Mouse (Mus musculus) embryonic facial prominence, embryonic 11.5 days (tissue): ENCODE results near the gene Prss12. TPM values are rescaled to one million over a fixed set of nuclear protein-coding genes. Genes with fewer than 3 reads are reported as not detected.

Source experiments
- ATAC-seq: fragments of 200-750 bp; cut with Nextera tagmentation; replicated peaks from 2 replicates; pipeline ENCODE4 v1.8.0; 2017; ENCODE audit warnings: low read depth; ENCODE audit not compliant: insufficient number of reproducible peaks, low FRiP score, low TSS enrichment
- DNase-seq: peaks from one replicate; pipeline ENCODE4 v3.0.0-alpha.2; 2015; ENCODE audit warnings: low spot score
- H3K27ac ChIP-seq: fragments of 300-500 bp; sonication (generic); replicated peaks from 2 replicates; pipeline ENCODE4 v1.5.1; 2014; ENCODE audit warnings: mild to moderate bottlenecking, low read depth, low read length, control low read depth
- H3K27me3 ChIP-seq: fragments of 300-500 bp; sonication (generic); 2 replicates; pipeline ENCODE4 v1.6.1; 2014; ENCODE audit warnings: mild to moderate bottlenecking, low read length, moderate library complexity, mixed read lengths; ENCODE audit not compliant: control insufficient read depth, insufficient read depth
- H3K36me3 ChIP-seq: fragments of 300-500 bp; sonication (generic); replicated peaks from 2 replicates; pipeline ENCODE4 v1.6.1; 2014; ENCODE audit warnings: low read depth, mild to moderate bottlenecking, low read length, moderate library complexity, mixed read lengths; ENCODE audit not compliant: control insufficient read depth, insufficient read depth
- H3K4me1 ChIP-seq: fragments of 300-500 bp; sonication (generic); 2 replicates; pipeline ENCODE4 v1.6.1; 2014; ENCODE audit warnings: low read length, mixed read lengths; ENCODE audit not compliant: control insufficient read depth, insufficient read depth
- H3K4me2 ChIP-seq: fragments of 300-500 bp; sonication (generic); 2 replicates; pipeline ENCODE4 v1.6.1; 2014; ENCODE audit warnings: low read depth, mild to moderate bottlenecking, control low read depth, low read length, moderate library complexity
- H3K4me3 ChIP-seq: fragments of 300-500 bp; sonication (generic); 2 replicates; pipeline ENCODE4 v1.5.1; 2014; ENCODE audit warnings: low read depth, low read length, control low read depth
- H3K9ac ChIP-seq: fragments of 300-500 bp; sonication (generic); replicated peaks from 2 replicates; pipeline ENCODE4 v1.6.1; 2014; ENCODE audit warnings: mild to moderate bottlenecking, control low read depth, low read length
- H3K9me3 ChIP-seq: fragments of 300-500 bp; sonication (generic); replicated peaks from 2 replicates; pipeline ENCODE4 v1.6.1; 2016; ENCODE audit warnings: mild to moderate bottlenecking, low read length, inconsistent platforms, mixed read lengths; ENCODE audit not compliant: control insufficient read depth
- WGBS: fragments of 180-500 bp; shearing (Covaris S2); extraction: QIAGEN DNeasy Blood & Tissue Kit; methylation state at CpG from one replicate; pipeline ENCODE4 v1.1.7; 2014; 5-methylcytosine and 5-hydroxymethylcytosine counted together
- polyA plus RNA-seq: library from polyadenylated mRNA; unstranded; fragments of >200 nt; fragmentation: Nextera tagmentation; extraction: Ambion mirVana; gene quantifications from 2 replicates; pipeline ENCODE4 v1.2.1, GENCODE M21; 2014

Gene Prss12
- polyA plus RNA-seq, 1 experiment from 2014 or later, result 8.3 TPM

DNA sequence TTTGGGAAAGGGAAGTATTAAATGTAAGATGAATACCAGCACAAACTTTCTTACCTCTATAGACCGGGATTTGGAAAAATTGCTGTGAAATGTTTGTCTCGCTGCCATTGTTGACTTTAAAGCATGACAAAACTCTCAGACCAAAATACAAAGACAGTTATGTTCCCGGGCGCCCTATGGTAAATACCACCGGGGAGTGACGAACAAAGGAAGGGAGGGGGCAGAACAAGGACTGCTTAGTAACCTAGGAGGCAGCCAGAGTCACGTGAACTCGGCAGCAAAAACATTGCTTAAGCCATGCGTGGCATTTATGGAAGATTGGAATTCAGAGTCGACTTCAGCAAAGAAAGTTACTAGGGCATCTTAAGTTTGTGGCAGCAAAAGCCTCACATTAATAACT lies 1.4 kb downstream of the Prss12 start:
- H3K27ac ChIP-seq, result no peak overlapping the region
- WGBS, result 3% methylated on average over 10 of the region's 10 CpGs
- DNase-seq (peak; percentile 48), ATAC-seq (no peak)
- H3K4me2 ChIP-seq, result peak overlapping the region; percentile 100
- no peak overlapping the region for H3K9ac ChIP-seq
- H3K4me3 ChIP-seq, result peak overlapping the region; percentile 71
- H3K4me1 ChIP-seq, result peaks cover 4% of the 10 kb centered on the region; the same call in 1 of the 2 replicates
- H3K36me3 ChIP-seq, result no peaks in the 10 kb centered on the region
- no peaks in the 10 kb centered on the region for H3K9me3 ChIP-seq
- peaks cover 4% of the 10 kb centered on the region; the same call in 1 of the 2 replicates for H3K27me3 ChIP-seq

DNA sequence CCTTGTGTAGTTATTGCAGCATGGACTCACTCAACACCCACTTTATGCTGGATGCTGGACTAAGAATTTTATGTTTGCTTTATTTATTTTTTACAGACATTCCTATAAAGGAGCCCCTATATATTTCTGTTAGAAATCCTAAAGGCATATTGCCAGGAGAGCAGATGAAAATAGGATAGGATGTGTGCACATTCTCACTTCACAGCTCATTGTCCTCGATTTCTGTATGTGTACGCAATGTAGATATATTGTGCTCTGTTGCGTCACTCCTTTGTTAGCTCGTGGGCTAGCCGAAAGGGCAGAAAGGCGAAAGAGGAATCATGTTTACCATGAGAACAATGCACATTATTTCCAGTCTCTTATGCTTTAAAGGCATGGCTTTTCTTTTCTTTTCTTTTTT lies 3.4 kb downstream of the Prss12 start:
- Histone ChIP-seq H3K9me3 (no peaks in the 10 kb centered on the region), H3K27ac (no peak overlapping the region), H3K27me3 (peaks cover 4% of the 10 kb centered on the region; the same call in 1 of the 2 replicates), H3K4me1 (peaks cover 4% of the 10 kb centered on the region; the same call in 1 of the 2 replicates), H3K4me2 (no peak overlapping the region), H3K4me3 (no peak overlapping the region), H3K36me3 (no peaks in the 10 kb centered on the region), H3K9ac (no peak overlapping the region)
- DNase-seq, result no peak
- 86% methylated on average over 6 of the region's 6 CpGs for WGBS
- no peak for ATAC-seq

DNA sequence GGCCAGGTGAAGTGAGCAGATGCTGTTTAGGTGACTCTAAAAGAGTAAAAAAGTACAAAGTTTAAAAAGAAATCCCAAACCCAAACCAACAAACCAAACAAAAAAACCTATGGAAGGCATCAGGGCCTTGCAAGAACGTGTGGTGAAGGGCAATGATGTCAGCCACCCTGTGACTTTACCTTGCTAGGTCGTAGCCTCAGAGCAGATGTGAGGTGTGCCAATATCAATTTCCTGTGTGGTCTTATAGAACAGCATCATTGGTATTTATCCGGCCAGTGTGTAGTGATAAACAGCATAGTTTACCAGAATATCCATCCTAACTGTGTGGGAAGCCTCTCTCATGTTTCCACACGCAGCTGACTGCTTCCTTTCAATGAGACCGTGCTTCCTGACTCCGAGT lies 6.2 kb downstream of the Prss12 start:
- DNase-seq, result no peak
- Histone ChIP-seq H3K27ac (no peak overlapping the region), H3K36me3 (no peaks in the 10 kb centered on the region), H3K27me3 (no peaks in the 10 kb centered on the region), H3K4me3 (no peak overlapping the region), H3K9ac (no peak overlapping the region), H3K4me1 (no peaks in the 10 kb centered on the region), H3K9me3 (no peaks in the 10 kb centered on the region), H3K4me2 (no peak overlapping the region)
- 80% methylated on average over 6 of the region's 6 CpGs for WGBS
- ATAC-seq, result no peak

DNA sequence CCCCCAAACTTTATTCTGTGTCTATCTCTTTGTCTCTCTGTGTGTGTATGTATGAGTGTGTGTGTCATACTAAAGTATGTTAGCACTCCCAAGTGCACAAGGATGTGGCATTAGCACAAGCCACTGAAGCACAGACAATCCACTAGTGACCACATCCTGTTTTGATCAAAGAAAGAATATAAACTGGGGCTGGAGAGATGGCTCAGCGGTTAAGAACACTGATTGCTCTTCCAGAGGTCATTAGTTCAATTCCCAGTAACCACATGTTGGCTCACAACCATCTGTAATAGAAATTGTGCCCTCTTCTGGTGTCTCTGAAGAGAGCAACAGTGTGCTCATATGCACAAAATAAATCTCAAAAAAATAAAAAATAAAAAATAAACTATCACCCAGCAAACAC lies 12.8 kb downstream of the Prss12 start:
- Histone ChIP-seq H3K9me3 (no peaks in the 10 kb centered on the region), H3K27me3 (no peaks in the 10 kb centered on the region), H3K4me3 (no peak overlapping the region), H3K4me2 (no peak overlapping the region), H3K4me1 (no peaks in the 10 kb centered on the region), H3K36me3 (no peaks in the 10 kb centered on the region), H3K27ac (no peak overlapping the region), H3K9ac (no peak overlapping the region)
- DNase-seq (no peak), ATAC-seq (no peak)
- 37% methylated on average over 1 of the region's 1 CpGs for WGBS

DNA sequence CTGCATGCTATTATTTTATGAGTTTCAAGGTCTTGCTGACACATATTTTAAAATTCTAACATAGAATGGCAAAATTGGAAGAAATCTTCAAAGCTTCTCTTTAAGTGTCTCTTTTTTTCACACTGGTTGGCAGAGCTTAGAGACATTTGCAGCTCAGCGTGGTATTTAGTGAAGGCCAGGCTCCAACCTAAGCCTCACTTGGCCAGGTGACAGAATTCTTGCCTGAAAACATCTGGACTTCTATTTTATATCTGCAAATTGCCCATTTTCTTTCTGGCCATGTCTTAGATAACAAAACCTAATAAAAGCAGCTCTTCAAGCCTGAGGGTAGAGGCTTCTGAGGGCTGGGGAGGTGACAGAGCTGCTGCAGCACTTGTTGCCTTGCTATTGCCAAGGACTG lies 13.7 kb downstream of the Prss12 start:
- no peaks in the 10 kb centered on the region for H3K4me1 ChIP-seq
- no peak overlapping the region for H3K4me3 ChIP-seq
- H3K9me3 ChIP-seq, result no peaks in the 10 kb centered on the region
- no peak for DNase-seq
- no peaks in the 10 kb centered on the region for H3K36me3 ChIP-seq
- H3K27me3 ChIP-seq, result no peaks in the 10 kb centered on the region
- 65% methylated on average over 1 of the region's 1 CpGs for WGBS
- no peak overlapping the region for H3K27ac ChIP-seq
- no peak overlapping the region for H3K4me2 ChIP-seq
- no peak for ATAC-seq
- H3K9ac ChIP-seq, result no peak overlapping the region

DNA sequence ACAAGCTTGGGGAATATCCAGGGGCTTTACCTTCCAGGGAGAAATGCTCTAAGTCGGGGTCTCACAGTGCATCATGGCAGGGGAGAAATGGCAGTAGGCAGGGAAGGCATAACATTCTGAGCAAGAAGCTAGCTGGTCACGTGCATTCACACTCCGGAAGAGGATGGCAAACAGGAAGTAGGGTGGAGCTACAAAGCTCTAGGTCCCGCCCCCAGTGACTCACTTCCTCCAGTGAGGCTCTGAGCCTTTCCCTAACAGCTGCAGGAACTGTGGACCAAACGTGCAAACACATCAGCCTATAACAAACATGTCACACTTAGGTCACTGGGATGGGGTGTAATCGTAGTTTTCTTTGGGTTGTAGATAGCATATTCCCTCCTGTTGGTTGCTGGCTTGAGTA lies 15.6 kb downstream of the Prss12 start:
- no peak for DNase-seq
- Histone ChIP-seq H3K4me3 (no peak overlapping the region), H3K27me3 (no peaks in the 10 kb centered on the region), H3K9ac (no peak overlapping the region), H3K27ac (no peak overlapping the region), H3K4me2 (no peak overlapping the region), H3K9me3 (no peaks in the 10 kb centered on the region), H3K36me3 (no peaks in the 10 kb centered on the region), H3K4me1 (no peaks in the 10 kb centered on the region)
- ATAC-seq, result no peak
- 79% methylated on average over 6 of the region's 6 CpGs for WGBS

DNA sequence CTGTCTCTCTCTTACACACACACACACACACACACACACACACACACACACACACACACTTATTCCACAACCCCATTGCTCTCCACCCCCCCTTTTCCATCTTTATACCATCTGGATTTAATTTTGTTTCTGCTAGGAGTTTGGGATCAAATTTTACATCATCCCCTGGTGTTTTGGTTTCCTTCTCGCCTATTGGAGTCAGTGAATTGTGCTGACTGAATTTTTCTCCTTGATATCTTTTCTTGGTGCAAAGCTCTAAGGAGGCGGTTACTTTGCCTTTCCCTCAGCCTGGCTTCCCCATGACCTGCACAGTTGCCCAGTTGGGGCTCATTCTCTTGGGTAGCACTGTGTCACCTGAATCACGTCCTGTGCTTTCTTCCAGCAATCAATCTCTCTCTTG lies 30.1 kb downstream of the Prss12 start:
- Histone ChIP-seq H3K27me3 (no peaks in the 10 kb centered on the region), H3K4me1 (no peaks in the 10 kb centered on the region), H3K36me3 (no peaks in the 10 kb centered on the region), H3K27ac (no peak overlapping the region), H3K4me2 (no peak overlapping the region), H3K9me3 (no peaks in the 10 kb centered on the region), H3K9ac (no peak overlapping the region), H3K4me3 (no peak overlapping the region)
- WGBS, result 42% methylated on average over 3 of the region's 3 CpGs
- peak; percentile 72 for DNase-seq
- ATAC-seq, result 0 out of 2 replicates have a peak, but pooled peaks have one; percentile 52

DNA sequence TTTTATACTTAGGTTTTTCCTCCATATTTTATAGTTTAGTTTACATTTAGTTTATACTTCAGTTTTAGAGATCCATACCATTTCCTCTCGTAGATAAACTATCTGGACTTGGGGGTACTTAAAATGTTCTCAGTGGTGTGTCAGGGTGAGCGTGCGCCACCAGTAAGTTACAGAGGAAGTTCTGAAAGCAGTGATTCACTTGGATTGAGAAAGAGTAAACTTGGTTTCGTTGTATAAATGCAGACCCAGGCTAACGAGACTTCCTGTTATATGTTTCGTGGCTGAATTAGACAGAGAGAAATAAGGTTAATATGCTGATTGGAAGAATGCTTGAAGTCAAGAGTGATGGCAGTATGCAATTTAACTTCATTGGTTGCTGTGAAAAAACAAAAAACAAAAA lies 34.6 kb downstream of the Prss12 start:
- no peaks in the 10 kb centered on the region for H3K36me3 ChIP-seq
- no peak for DNase-seq
- no peak overlapping the region for H3K9ac ChIP-seq
- no peak for ATAC-seq
- H3K27me3 ChIP-seq, result no peaks in the 10 kb centered on the region
- no peaks in the 10 kb centered on the region for H3K4me1 ChIP-seq
- no peak overlapping the region for H3K4me3 ChIP-seq
- no peak overlapping the region for H3K4me2 ChIP-seq
- no peak overlapping the region for H3K27ac ChIP-seq
- WGBS, result 71% methylated on average over 6 of the region's 6 CpGs
- no peaks in the 10 kb centered on the region for H3K9me3 ChIP-seq
